Mouse (Mus musculus): Measurements from ENCODE around the gene Fam169b.

GRCm38 (mm10) chr7:68281341-68281740 is 7.7 kb downstream of the Fam169b start:
- TF ChIP-seq POLR2A (IDR thresholded peaks at IDR 0.05; ENCODE audit: borderline replicate concordance, insufficient read depth, low read length) (no peak), CTCF (IDR thresholded peaks at IDR 0.05; ENCODE audit: borderline replicate concordance, insufficient read depth, low read depth, low read length) (no peak)
